Mouse (Mus musculus): ENCODE data around the gene Fbxl19. TPM values are rescaled to one million over a fixed set of nuclear protein-coding genes. Genes with fewer than 3 reads are reported as not detected.

Gene Fbxl19
- total RNA-seq, 2 experiments from 2014 or later: 143 to 148 TPM

Small RNA genes lying within 50 kb of the gene (microRNA-seq; reads per million reads assigned to microRNA genes)
- gene Mir762: not detected

Other genes starting within 250 kb of the Fbxl19 start
- 100 to 1,000 TPM; 113 to 128 TPM for gene Srcap, start 232.6 kb upstream of the Fbxl19 start, total RNA-seq (2021)
- gene Gm42715, start 225.0 kb upstream of the Fbxl19 start, total RNA-seq (2021): 10 to 100 TPM; 14.5 to 14.6 TPM
- gene Tmem265, start 183.2 kb upstream of the Fbxl19 start, total RNA-seq (2021): 1 to 10 TPM; 6.9 to 9.3 TPM
- 10 to 100 TPM; 69.5 to 70.1 TPM for gene Phkg2, start 171.2 kb upstream of the Fbxl19 start, total RNA-seq (2021)
- gene Ccdc189, start 155.9 kb upstream of the Fbxl19 start, total RNA-seq (2021): 1 to 10 TPM; 7.0 to 7.8 TPM
- 10 to 100 TPM; 75.1 to 82.6 TPM for gene Rnf40, start 155.8 kb upstream of the Fbxl19 start, total RNA-seq (2021)
- gene Zfp629, start 128.7 kb upstream of the Fbxl19 start, total RNA-seq (2021): 10 to 100 TPM; 31.5 to 33.4 TPM
- 10 to 100 TPM; 87.2 to 94.3 TPM for gene Bcl7c, start 35.6 kb upstream of the Fbxl19 start, total RNA-seq (2021)
- gene Ctf1, start 31.8 kb upstream of the Fbxl19 start, total RNA-seq (2021): 1 to 10 TPM; 5.3 to 6.5 TPM
- not detected for gene Ctf2, start 12.4 kb upstream of the Fbxl19 start, total RNA-seq (2021)
- 10 to 100 TPM; 14.2 to 15.1 TPM for gene Orai3, start 25.3 kb downstream of the Fbxl19 start, total RNA-seq (2021)
- 10 to 100 TPM; 46.2 to 47.4 TPM for gene Setd1a, start 32.1 kb downstream of the Fbxl19 start, total RNA-seq (2021)
- gene Gm49388, start 41.1 kb downstream of the Fbxl19 start, total RNA-seq (2021): 1 to 10 TPM; 2.2 to 3.1 TPM
- 1 to 10 TPM; 3.3 to 5.8 TPM for gene Hsd3b7, start 56.1 kb downstream of the Fbxl19 start, total RNA-seq (2021)
- gene Stx4a, start 79.8 kb downstream of the Fbxl19 start, total RNA-seq (2021): 10 to 100 TPM; 34.5 to 40.0 TPM
- gene Stx1b, start 80.0 kb downstream of the Fbxl19 start, total RNA-seq (2021): 100 to 1,000 TPM; 193 to 215 TPM
- 10 to 100 TPM; 36.3 to 38.0 TPM for gene Zfp646, start 131.7 kb downstream of the Fbxl19 start, total RNA-seq (2021)
- gene Zfp668, start 132.3 kb downstream of the Fbxl19 start, total RNA-seq (2021): 10 to 100 TPM; 33.1 to 36.4 TPM
- gene Prss53, start 146.4 kb downstream of the Fbxl19 start, total RNA-seq (2021): under 1 TPM; 0.54 to 0.90 TPM
- gene Gm21974, start 150.9 kb downstream of the Fbxl19 start, total RNA-seq (2021): not detected
- 10 to 100 TPM; 27.4 to 28.2 TPM for gene Vkorc1, start 151.1 kb downstream of the Fbxl19 start, total RNA-seq (2021)
- gene Bckdk, start 159.5 kb downstream of the Fbxl19 start, total RNA-seq (2021): 10 to 100 TPM; 39.2 to 43.5 TPM
- 10 to 100 TPM; 28.1 to 31.1 TPM for gene Kat8, start 168.0 kb downstream of the Fbxl19 start, total RNA-seq (2021)
- gene Prss8, start 185.6 kb downstream of the Fbxl19 start, total RNA-seq (2021): 1 to 10 TPM in 1 of 2 experiments, under 1 TPM in 1; 0.54 to 1.6 TPM
- 10 to 100 TPM; 13.5 to 15.5 TPM for gene Prss36, start 202.2 kb downstream of the Fbxl19 start, total RNA-seq (2021)
- gene Fus, start 222.9 kb downstream of the Fbxl19 start, total RNA-seq (2021): 100 to 1,000 TPM; 504 to 524 TPM
- gene Pycard, start 249.3 kb downstream of the Fbxl19 start, total RNA-seq (2021): 1 to 10 TPM; 2.4 to 3.3 TPM